Mouse (Mus musculus): ENCODE results near the gene Ildr1. TPM values are rescaled to one million over a fixed set of nuclear protein-coding genes. Genes with fewer than 3 reads are reported as not detected.

The Ildr1 gene
- polyA plus RNA-seq, 1 experiment from 2014 or later = 0.19 TPM

DNA sequence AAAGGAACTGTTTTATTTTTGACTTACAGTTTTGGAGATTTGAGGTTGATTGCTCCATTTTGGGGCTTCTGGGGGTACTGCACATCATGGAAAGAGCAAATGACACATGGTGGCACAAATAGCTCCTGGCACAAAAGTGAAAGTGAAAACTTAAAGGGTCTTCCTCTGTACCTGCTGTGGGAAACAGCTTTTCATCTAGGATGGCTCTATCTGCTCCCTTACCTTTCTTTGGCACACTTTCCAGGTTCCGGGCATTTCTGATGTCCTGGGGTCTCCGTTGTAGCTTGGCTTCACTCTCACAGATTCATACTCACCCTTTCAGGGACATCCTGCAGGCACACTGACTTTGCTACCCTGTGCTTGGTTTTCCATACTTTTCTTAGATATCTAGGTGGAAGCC lies 5.7 kb upstream of the Ildr1 start:
- Histone ChIP-seq H3K9me3 (ENCODE audit: control insufficient read depth, low read length) (no peaks in the 10 kb centered on the region), H3K36me3 (ENCODE audit: control insufficient read depth, insufficient read depth) (no peaks in the 10 kb centered on the region), H3K4me2 (ENCODE audit: low read length) (no peak overlapping the region), H3K9ac (replicated peaks; ENCODE audit: low read depth, low read length) (no peak overlapping the region), H3K4me3 (replicated peaks; ENCODE audit: low read length) (no peak overlapping the region), H3K27ac (ENCODE audit: low read length) (no peak overlapping the region), H3K27me3 (replicated peaks; ENCODE audit: control insufficient read depth, insufficient read depth, low read length) (no peaks in the 10 kb centered on the region), H3K4me1 (replicated peaks; ENCODE audit: control insufficient read depth, insufficient read depth, low read length) (no peaks in the 10 kb centered on the region)
- WGBS = 98% methylated on average over 2 of the region's 2 CpGs
- no peak for ATAC-seq

DNA sequence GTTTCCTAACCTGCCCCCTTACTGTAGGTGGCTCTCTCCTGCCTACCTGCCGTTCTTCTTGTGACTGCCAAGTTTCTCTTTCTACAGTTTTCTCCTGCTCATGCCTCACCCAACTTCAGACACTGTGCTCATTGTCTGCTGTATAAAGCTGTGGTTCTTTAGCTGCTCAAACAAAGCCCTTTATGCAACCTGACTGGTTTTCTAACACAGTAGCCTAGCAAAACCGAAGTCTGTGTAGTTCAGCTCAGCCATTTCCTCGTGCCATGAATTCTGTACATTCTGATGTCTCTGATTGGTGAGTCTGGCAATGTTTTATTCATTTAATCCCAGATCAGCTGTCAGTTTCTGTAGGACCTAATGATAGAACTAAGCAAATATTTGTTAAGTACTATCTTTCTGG lies 2.3 kb upstream of the Ildr1 start:
- no peak overlapping the region for H3K9ac ChIP-seq (replicated peaks; ENCODE audit: low read depth, low read length)
- peaks cover 7% of the 10 kb centered on the region for H3K4me1 ChIP-seq (replicated peaks; ENCODE audit: control insufficient read depth, insufficient read depth, low read length)
- no peak overlapping the region for H3K4me3 ChIP-seq (replicated peaks; ENCODE audit: low read length)
- H3K36me3 ChIP-seq (ENCODE audit: control insufficient read depth, insufficient read depth) = no peaks in the 10 kb centered on the region
- H3K9me3 ChIP-seq (ENCODE audit: control insufficient read depth, low read length) = no peaks in the 10 kb centered on the region
- no peak overlapping the region for H3K4me2 ChIP-seq (ENCODE audit: low read length)
- no peak for ATAC-seq
- 0 out of 2 replicates have a peak, but pooled peaks cover 2% of the 10 kb centered on the region for H3K27me3 ChIP-seq (replicated peaks; ENCODE audit: control insufficient read depth, insufficient read depth, low read length)
- 33% methylated on average over 3 of the region's 3 CpGs for WGBS
- H3K27ac ChIP-seq (ENCODE audit: low read length) = no peak overlapping the region

DNA sequence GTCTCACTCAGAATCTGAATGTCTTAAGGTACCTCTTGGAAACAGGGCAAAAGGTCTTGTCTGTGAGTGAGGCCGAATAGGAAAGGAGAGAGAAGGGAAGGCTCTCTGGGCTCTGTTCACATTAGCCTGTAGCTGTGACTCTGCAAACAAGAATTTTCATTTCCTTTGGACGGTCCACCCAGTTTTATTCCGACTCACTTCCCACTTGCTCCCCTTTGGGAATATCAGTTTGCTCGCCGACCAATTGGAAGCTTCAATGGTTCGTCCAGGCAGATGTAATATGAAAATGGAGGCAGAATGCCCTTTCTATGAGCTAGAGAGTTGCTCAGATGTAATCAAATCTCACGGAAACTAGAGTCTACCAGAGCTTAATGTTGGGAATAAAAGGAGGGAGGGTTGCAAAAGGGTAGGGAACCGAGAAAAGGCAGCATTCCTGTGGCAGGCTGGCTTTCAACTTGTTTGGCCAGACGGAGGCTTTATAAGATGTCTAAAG lies 1.1 kb downstream of the Ildr1 start:
- no peak for ATAC-seq

DNA sequence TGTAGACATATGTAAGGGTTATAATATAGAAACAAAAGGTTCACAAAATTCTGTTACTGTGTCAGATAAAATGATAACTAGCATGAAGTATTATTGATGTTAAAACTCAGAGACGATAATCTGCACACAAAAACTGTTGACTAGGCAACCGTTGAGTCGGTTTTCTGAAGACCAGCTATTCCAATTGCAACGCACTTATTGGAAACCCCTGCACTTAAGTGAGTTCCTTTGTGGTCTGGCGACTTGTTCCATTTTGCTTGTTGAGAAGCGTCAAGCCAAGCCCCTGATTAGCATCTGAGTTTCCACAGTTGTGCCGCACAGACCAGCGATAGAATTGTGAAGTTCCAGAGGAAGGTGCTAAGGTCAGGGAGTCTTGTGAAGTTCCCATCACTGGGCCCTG lies 3.6 kb downstream of the Ildr1 start:
- H3K9ac ChIP-seq (replicated peaks; ENCODE audit: low read depth, low read length) = no peak overlapping the region
- 0 out of 2 replicates have a peak, but pooled peaks cover 2% of the 10 kb centered on the region for H3K27me3 ChIP-seq (replicated peaks; ENCODE audit: control insufficient read depth, insufficient read depth, low read length)
- no peak for ATAC-seq
- 80% methylated on average over 8 of the region's 8 CpGs for WGBS
- H3K9me3 ChIP-seq (ENCODE audit: control insufficient read depth, low read length) = no peaks in the 10 kb centered on the region
- H3K36me3 ChIP-seq (ENCODE audit: control insufficient read depth, insufficient read depth) = no peaks in the 10 kb centered on the region
- no peak overlapping the region for H3K4me2 ChIP-seq (ENCODE audit: low read length)
- no peak overlapping the region for H3K4me3 ChIP-seq (replicated peaks; ENCODE audit: low read length)
- no peak overlapping the region for H3K27ac ChIP-seq (ENCODE audit: low read length)
- H3K4me1 ChIP-seq (replicated peaks; ENCODE audit: control insufficient read depth, insufficient read depth, low read length) = peaks cover 7% of the 10 kb centered on the region

More for the DNA sequence above, 1.1 kb downstream of the Ildr1 start:
- Histone ChIP-seq H3K36me3 (ENCODE audit: control insufficient read depth, insufficient read depth) (no peaks in the 10 kb centered on the region), H3K27ac (ENCODE audit: low read length) (no peak overlapping the region), H3K27me3 (replicated peaks; ENCODE audit: control insufficient read depth, insufficient read depth, low read length) (0 out of 2 replicates have a peak, but pooled peaks cover 2% of the 10 kb centered on the region), H3K4me2 (ENCODE audit: low read length) (no peak overlapping the region), H3K4me1 (replicated peaks; ENCODE audit: control insufficient read depth, insufficient read depth, low read length) (peaks cover 7% of the 10 kb centered on the region), H3K9ac (replicated peaks; ENCODE audit: low read depth, low read length) (no peak overlapping the region), H3K9me3 (ENCODE audit: control insufficient read depth, low read length) (no peaks in the 10 kb centered on the region), H3K4me3 (replicated peaks; ENCODE audit: low read length) (no peak overlapping the region)
- 43% methylated on average over 9 of the region's 9 CpGs for WGBS

DNA sequence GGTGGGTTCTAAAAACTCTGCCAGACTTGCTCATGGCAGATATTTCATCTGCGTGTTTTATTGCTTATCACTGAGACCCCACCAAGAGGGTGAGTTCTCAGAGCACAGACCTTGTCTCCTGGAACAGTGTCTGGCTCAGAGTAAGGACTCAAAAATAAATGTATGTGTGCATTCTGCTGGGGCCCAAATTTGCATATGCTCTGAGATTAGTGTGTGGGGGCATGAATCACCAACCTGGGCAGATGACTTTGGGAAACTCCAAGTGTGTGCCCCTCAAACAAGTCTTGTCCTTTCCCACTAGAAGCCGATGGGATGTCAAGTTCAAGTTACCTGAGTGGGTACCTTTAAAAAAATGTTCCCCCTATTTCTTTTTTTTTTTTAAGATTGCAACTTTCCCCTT lies 6.7 kb downstream of the Ildr1 start:
- H3K9me3 ChIP-seq (ENCODE audit: control insufficient read depth, low read length) = no peaks in the 10 kb centered on the region
- no peak overlapping the region for H3K4me2 ChIP-seq (ENCODE audit: low read length)
- no peak overlapping the region for H3K9ac ChIP-seq (replicated peaks; ENCODE audit: low read depth, low read length)
- H3K4me1 ChIP-seq (replicated peaks; ENCODE audit: control insufficient read depth, insufficient read depth, low read length) = no peaks in the 10 kb centered on the region
- H3K27ac ChIP-seq (ENCODE audit: low read length) = no peak overlapping the region
- H3K27me3 ChIP-seq (replicated peaks; ENCODE audit: control insufficient read depth, insufficient read depth, low read length) = no peaks in the 10 kb centered on the region
- H3K36me3 ChIP-seq (ENCODE audit: control insufficient read depth, insufficient read depth) = no peaks in the 10 kb centered on the region
- ATAC-seq = no peak
- WGBS = 95% methylated on average over 2 of the region's 2 CpGs
- H3K4me3 ChIP-seq (replicated peaks; ENCODE audit: low read length) = no peak overlapping the region

DNA sequence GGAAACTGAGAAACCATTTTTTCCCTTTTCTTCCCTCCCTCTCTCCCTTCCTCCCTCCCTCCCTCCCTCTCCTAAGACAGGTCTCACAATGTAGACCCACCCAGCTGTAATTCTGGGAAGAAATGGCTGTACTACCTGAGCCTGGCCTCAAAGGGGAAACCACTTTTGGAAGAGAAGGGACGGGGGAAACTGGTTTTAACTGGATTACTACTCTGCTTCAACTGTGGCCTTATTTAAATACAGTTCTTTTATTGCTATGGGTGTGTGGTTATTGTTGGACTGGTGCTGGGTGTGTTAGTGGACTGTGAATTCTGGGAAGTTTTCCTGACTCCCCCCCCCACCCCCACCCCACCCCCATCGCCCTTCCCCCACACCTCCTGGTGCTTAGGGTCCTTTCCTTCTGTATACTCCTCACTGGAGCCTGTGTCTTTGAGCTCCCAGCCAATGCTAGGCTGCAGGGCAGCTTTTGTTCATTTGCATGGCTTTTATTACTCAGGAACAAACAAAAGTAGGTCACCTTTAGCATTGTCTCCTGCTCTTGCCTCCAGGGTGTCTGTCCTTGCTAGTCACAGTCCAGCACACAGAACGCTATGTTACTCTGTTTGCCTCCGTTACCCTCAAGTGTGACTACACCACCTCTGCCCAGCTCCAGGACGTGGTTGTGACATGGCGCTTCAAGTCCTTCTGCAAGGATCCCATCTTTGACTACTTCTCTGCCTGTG lies 14.1 kb downstream of the Ildr1 start:
- WGBS = 62% methylated on average over 6 of the region's 6 CpGs
- H3K27ac ChIP-seq (ENCODE audit: low read length) = no peak overlapping the region
- no peak overlapping the region for H3K4me3 ChIP-seq (replicated peaks; ENCODE audit: low read length)
- no peaks in the 10 kb centered on the region for H3K9me3 ChIP-seq (ENCODE audit: control insufficient read depth, low read length)
- H3K27me3 ChIP-seq (replicated peaks; ENCODE audit: control insufficient read depth, insufficient read depth, low read length) = no peaks in the 10 kb centered on the region
- H3K4me2 ChIP-seq (ENCODE audit: low read length) = no peak overlapping the region
- H3K4me1 ChIP-seq (replicated peaks; ENCODE audit: control insufficient read depth, insufficient read depth, low read length) = no peaks in the 10 kb centered on the region
- ATAC-seq = no peak
- H3K9ac ChIP-seq (replicated peaks; ENCODE audit: low read depth, low read length) = no peak overlapping the region
- H3K36me3 ChIP-seq (ENCODE audit: control insufficient read depth, insufficient read depth) = no peaks in the 10 kb centered on the region

DNA sequence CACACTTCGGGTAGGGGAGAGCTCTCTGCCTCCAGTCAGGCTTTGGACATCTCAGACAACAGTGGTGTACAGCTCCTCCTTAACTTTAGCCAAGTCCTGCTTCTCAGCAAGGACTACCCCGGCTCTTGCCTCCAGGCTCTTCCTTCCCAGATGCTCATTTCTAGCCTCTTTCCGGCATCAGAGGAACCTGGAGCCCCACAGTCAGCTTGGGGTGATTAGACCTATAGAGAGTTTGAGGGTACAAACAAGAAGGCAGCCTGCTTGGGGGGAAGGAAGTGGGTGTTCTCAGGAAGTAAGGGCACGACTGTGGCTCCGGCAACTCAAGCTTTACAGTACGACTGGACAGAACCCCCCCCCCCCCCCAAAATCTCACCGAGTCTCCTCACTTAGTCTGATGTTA lies 15.0 kb downstream of the Ildr1 start:
- WGBS = 85% methylated on average over 7 of the region's 7 CpGs
- Histone ChIP-seq H3K27ac (ENCODE audit: low read length) (no peak overlapping the region), H3K27me3 (replicated peaks; ENCODE audit: control insufficient read depth, insufficient read depth, low read length) (no peaks in the 10 kb centered on the region), H3K9me3 (ENCODE audit: control insufficient read depth, low read length) (no peaks in the 10 kb centered on the region), H3K4me2 (ENCODE audit: low read length) (no peak overlapping the region), H3K9ac (replicated peaks; ENCODE audit: low read depth, low read length) (no peak overlapping the region), H3K4me1 (replicated peaks; ENCODE audit: control insufficient read depth, insufficient read depth, low read length) (no peaks in the 10 kb centered on the region), H3K36me3 (ENCODE audit: control insufficient read depth, insufficient read depth) (no peaks in the 10 kb centered on the region), H3K4me3 (replicated peaks; ENCODE audit: low read length) (no peak overlapping the region)
- ATAC-seq = no peak

DNA sequence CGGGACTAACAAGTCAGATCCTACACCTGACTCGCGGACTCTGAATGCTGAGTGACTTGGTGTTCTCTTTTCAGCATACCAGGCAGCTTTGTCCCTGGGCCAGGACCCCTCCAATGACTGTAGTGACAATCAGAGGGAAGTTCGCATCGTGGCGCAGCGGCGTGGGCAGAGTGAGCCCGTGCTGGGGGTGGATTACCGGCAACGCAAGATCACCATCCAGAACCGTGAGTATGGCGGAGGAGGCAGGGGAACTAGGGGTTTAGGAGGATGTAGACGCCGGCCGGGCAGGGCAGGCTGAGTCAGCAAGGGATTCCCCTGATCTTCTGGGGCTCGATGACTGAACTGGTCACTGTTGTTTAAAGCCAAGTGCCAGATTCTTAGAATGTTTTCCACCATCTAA lies 15.6 kb downstream of the Ildr1 start:
- H3K4me2 ChIP-seq (ENCODE audit: low read length) = no peak overlapping the region
- 93% methylated on average over 17 of the region's 17 CpGs for WGBS
- ATAC-seq = no peak
- no peaks in the 10 kb centered on the region for H3K27me3 ChIP-seq (replicated peaks; ENCODE audit: control insufficient read depth, insufficient read depth, low read length)
- H3K9me3 ChIP-seq (ENCODE audit: control insufficient read depth, low read length) = no peaks in the 10 kb centered on the region
- H3K27ac ChIP-seq (ENCODE audit: low read length) = no peak overlapping the region
- H3K4me3 ChIP-seq (replicated peaks; ENCODE audit: low read length) = no peak overlapping the region
- H3K36me3 ChIP-seq (ENCODE audit: control insufficient read depth, insufficient read depth) = no peaks in the 10 kb centered on the region
- no peaks in the 10 kb centered on the region for H3K4me1 ChIP-seq (replicated peaks; ENCODE audit: control insufficient read depth, insufficient read depth, low read length)
- H3K9ac ChIP-seq (replicated peaks; ENCODE audit: low read depth, low read length) = no peak overlapping the region

DNA sequence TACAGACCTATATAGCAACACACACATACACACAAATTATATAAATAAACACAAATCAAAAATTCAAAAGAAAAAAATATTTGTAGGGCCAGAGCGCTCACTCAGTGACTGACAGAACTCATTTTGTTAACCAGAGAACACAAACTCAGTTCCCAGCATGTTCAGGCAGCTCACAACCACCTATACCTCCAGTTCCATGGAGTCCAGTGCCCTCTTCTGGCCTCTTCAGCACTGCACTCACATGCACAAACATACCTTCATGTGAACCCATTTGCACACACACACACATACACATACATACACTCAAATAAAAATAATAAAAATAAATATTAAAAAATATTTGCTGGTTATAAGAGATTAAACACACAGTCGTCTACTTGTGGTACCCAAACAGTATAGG lies 17.0 kb downstream of the Ildr1 start:
- Histone ChIP-seq H3K4me2 (ENCODE audit: low read length) (no peak overlapping the region), H3K27ac (ENCODE audit: low read length) (no peak overlapping the region), H3K36me3 (ENCODE audit: control insufficient read depth, insufficient read depth) (no peaks in the 10 kb centered on the region), H3K27me3 (replicated peaks; ENCODE audit: control insufficient read depth, insufficient read depth, low read length) (no peaks in the 10 kb centered on the region), H3K4me1 (replicated peaks; ENCODE audit: control insufficient read depth, insufficient read depth, low read length) (no peaks in the 10 kb centered on the region), H3K9ac (replicated peaks; ENCODE audit: low read depth, low read length) (no peak overlapping the region), H3K4me3 (replicated peaks; ENCODE audit: low read length) (no peak overlapping the region), H3K9me3 (ENCODE audit: control insufficient read depth, low read length) (no peaks in the 10 kb centered on the region)
- no peak for ATAC-seq
- WGBS = 88% methylated on average over 2 of the region's 2 CpGs

DNA sequence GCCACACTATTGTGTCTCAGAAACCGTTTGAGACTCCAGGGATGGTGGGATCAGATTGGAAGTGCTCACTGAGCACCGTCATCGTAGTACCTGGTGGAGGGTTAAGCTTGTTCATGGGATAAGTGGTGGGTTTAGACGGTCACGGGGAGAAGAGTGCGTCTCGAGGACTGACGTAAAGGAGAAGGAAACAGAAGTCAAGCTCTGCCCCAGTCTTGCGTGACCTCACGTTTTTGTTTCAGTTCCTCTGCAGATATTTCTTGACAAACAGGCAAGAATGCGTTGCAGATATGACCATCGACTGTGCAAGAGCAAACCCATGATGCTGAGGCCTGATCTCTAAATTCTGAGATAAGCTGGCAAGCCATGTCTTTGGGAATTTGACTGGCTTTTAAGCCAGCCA lies 18.0 kb downstream of the Ildr1 start:
- Histone ChIP-seq H3K27ac (ENCODE audit: low read length) (no peak overlapping the region), H3K9ac (replicated peaks; ENCODE audit: low read depth, low read length) (no peak overlapping the region), H3K4me1 (replicated peaks; ENCODE audit: control insufficient read depth, insufficient read depth, low read length) (no peaks in the 10 kb centered on the region), H3K27me3 (replicated peaks; ENCODE audit: control insufficient read depth, insufficient read depth, low read length) (no peaks in the 10 kb centered on the region), H3K4me3 (replicated peaks; ENCODE audit: low read length) (no peak overlapping the region), H3K4me2 (ENCODE audit: low read length) (no peak overlapping the region), H3K9me3 (ENCODE audit: control insufficient read depth, low read length) (no peaks in the 10 kb centered on the region), H3K36me3 (ENCODE audit: control insufficient read depth, insufficient read depth) (no peaks in the 10 kb centered on the region)
- 91% methylated on average over 12 of the region's 12 CpGs for WGBS
- no peak for ATAC-seq
